Mouse (Mus musculus): ENCODE measurements around the gene Otx2.
"Not testable (repeated sequence)": the region's sequence is repeated elsewhere in the genome, so short reads cannot be mapped to it uniquely, and the experiment has no call there.

Gene Otx2

DNA sequence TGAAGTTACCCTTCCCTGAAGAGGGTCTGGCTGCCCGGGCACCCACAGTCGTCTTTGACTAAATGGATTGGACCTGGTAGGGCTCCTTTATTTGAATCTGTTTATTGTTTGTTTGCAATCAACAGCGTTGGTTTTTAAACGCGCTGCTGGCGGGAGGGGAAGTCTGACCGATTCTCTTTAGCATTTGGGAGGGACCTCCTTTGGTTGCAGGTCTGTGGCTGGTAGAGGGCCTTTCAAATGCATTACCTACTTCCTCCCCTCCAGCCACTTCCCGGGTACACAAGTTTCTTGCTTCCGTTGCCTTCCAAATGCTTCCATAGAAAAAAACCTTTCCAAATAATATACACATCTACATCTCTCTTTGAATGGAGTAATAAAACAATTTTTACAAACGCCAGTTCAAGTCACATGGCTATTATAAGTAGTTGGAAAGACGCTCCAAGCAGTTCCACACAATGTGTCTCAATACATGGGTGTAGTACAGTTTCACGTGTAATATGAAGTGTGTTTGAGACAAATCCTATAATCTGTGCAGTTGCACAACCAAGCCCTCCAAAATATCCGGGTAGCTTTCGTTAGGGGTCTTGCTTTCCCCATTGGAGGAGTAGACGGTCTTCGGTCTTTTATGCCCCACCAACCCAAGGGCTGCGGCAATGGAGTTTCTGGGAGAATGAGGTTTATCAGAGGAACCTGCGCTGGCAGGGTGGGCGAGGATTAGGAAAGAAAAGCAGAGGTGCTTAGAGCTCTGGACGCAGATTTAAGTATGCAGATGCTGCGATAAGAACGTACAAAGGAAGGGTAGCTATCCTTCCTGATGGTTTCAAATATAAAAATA, 19.7 kb downstream of the Otx2 start:
- DNase-seq = no peak

DNA sequence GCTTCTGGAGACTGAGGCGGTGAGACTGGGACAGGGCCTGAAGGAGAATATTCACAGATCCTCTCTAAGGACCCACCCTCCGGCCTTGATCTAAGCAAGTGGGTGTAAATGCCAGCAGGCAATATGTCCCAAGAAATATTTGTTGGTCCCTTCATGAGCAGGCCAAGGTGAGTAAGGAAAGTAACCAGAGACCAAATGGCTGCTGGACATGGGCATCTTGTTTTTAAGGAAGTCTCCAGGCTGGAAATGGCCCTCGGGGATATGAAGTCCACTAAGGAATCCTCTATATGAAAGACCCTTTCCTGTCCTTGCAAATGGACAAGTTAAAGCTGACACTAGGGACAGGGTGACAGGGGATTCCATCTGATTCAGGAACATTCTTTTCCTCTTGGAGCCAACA, 20.5 kb downstream of the Otx2 start:
- DNase-seq = no peak

DNA sequence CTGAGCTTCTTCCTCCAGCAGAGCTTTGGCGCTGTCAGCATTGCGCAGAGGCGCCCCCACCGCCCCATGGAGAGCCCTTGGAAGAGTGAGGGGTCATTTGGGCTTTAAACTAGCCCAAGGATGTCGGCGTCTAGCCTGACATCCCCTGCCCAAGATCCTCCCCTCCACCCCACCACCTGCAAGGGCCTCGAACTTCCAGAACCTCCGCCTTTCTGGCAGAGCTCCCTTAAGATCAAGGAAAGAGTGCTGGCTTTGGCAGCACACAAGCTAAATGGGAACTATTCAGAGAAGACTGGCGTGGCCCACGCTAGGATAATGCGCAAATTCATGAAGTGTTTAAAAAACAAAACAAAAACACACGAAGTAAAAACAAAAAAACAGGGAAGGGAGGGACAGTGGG, 21.4 kb downstream of the Otx2 start:
- no peak for DNase-seq

DNA sequence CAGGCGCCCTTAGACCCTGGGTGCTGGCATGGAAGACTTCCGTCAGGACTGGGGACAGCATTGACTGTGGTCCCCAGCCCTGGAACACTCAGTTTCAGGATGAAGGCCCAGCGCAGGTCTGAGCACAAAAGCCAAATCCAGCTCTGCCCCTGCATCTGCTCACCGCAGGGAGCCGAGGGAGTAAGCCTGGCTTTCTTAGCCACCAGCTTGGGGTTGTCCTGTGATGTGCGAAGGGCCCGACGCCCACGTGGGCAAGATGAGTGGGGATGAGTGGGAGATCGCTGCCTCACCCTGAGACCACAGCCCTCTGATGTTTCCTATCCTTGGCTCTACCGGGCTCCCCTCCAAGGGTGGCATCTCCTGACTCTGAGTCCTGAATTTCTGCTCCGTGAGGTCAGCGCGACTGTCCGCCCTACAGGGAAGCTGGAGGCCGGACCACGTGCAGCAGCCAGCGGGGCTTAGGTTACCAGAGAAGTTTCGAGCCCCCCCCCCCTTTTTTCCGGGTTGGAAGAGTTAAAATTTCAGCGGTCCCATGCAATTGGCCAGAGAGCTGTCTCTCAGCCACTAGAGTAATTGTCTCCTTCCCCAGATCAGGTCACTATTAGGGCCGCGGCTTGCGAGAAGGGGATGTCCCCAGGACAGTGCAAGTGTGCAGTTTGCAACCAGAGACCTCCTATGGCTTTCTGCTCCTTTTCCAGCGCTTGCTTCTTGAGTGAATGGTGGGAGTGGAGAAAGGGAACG, 22.0 kb downstream of the Otx2 start:
- no peak for DNase-seq

DNA sequence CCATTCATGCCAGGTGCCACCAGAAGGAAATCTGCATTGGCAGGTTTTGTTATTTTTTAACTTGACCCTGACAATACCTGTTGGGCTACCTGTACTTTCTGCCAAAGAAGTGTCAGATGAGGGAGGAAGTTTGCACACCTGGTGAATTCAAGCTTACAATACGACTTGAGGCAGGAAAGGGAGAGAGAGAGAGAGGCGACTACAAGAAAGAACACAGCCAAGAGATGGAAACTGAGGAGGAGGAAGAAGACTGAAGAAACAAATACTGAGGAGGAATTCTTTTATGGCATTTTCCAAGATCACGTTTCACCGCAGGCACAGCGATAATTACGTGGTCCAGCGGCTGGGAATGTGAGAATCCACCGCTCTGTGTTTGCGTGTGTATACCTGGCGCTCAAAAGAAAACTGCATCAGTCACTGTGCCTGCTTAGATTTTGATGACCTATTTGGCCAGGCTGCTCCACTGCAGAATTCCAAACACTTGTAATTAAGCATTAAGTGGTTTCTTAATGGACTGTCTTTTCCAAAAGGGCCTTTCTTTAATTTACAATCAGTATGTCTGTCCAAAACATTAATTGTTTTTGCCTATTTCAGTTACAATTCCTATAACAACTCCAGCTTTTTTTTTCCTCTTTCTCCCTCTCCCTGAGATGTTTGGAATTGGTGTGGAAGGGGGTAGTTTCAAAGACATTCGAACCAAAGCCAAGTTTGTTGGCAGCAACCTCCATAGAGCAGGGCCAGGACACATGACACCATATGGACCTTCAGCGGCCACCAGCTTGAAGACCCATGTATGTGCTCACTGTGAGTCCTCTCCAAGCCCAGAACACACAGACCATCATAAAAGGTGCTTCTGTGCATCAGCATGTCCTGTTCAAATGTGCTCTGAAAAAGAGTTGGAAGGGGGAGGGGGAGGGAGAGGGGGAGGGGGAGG, 31.9 kb downstream of the Otx2 start:
- DNase-seq = no peak

DNA sequence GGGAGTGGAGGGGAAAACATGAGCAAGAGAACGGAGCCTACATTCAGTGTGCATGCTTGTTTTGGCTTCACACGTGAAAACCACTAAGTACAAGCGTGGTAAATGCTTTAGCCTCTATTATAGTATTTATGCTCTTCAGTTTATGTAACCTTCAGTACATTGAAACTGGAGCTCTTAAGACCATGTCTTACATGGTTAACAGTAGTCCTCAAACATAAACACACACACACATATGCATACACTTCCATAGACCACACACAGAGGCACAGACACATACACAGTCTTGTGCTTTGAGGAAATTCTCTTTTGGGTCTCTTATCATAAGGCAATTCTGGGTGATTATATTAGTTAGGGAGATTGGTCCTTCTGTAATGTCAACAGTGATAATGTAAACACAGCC, 40.5 kb downstream of the Otx2 start:
- DNase-seq = no peak

DNA sequence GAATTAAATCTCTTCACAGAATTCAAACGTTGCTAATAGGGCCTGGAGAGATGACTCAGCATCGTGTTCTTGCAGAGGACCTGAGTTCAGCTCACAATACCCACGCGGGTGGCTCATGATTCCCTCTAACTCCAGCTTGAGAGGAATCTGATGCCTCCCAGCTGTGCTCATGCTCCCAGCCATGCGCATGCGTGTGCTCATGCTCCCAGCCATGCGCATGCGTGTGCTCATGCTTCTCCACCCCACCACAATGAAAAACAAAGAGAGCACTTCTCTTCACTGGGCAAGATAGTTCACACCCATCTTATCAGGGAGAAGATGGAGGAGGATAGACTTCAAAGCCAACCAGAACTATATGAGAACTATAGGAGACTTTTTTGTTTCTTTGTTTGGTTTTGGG, 41.3 kb downstream of the Otx2 start:
- no peak for DNase-seq

DNA sequence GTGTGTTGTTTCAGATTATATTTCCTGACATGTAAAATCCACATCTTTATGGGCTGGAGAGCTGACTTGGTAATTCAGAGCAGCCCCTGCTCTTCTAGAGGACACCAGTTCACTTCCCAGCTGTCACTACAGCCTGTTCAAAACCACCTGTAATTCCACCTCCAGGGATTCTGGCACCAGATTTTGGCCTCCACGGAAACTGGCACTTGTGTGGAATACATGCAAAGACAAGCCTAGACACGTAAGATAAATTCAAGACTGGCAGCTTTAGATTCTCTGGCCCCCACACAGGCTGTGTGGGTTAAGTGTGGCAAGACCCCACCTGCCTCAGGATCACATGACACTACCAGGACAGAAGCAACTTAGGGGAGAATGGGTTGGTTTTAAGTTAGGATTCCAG, 42.1 kb downstream of the Otx2 start:
- DNase-seq = no peak

DNA sequence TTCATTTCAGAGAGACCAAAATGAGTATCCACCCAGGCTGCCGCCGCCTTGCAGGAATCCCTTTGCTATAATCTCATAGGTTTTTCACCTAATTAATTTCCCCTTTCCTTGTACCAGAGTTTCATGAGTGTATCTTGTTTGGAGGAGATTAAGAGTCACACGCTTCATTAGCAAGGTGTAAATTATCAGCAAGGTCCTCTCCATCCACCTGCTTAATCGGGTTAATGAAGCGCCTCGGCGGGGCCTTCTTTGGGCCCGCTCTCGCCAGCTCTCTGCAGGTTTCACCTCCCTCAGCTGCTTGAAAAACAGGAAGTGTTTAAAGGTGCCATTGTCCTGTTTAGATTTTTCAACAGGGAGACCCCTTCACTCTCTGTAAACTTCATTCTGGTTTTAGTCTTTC, 44.2 kb downstream of the Otx2 start:
- DNase-seq = no peak

DNA sequence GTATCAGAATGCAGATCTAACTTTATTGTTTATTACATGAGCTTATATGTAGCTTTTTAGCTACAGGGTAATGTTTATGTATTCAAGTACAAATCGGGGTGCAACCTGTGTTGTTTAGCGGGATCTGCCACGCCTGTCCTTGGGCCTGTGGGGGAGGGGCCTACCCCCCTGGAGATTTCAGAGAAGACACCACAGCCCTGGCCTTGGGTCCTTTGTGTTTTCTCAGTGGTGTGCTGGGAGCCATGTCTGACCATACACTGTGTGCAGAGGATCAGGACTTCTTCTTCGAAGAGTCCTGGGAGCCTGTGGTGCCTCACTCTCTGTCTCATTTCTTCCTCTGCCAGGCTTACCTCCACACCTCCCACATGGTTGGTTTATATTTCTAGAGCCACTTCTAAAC, 47.3 kb downstream of the Otx2 start:
- no peak for DNase-seq

DNA sequence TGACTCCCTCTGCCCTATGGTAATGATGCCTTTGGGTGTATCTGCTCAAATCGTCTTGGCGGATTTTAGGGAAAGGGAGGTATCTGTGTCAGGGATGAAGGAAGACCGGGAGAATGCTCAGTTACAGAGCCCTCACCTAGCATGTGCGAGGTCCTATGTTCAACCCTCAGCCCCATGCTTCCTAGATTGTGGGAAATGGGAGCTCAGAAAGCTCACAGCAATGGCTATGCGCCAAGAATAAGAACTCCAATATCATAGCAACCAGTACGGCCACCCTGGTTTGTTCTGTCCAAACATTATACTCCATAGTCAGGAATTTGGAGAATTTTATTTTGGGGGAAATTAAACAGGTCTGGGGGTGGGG, 48.3 kb downstream of the Otx2 start:
- no peak for DNase-seq

DNA sequence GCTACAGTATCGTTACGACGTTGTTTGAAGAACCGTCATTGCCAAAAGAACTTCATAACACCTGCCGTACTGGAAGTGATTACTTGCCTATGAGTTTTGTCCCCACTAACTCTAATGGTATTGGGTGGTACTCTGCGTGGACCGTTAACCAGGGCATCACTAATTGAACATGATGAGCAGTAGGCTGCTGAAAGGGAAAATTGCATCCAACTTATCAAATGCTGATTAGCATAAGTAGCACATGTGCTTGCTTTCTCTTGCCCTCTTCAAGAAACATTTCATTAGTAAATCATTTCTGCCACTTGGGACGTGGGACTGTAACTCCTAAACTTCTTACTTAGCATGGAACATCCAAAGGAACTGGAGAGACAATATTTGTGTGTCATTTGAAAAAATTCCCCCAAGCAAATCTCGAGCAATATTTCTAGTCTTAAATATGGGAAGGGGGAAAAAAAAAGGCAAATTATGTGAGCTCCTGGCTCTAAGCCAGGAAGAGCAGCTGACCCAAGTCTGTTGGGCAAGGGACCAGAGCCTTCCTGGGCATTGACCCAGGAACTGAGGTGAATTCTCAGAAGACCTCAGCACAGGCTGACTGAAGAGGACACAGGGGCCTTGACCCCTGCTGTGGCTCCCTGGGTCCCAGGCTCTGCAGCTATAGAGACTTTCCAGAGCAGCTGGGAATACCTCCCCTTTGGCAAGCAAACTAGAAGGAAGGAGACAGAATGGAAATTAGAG, 48.9 kb downstream of the Otx2 start:
- DNase-seq = peak; percentile 23

DNA sequence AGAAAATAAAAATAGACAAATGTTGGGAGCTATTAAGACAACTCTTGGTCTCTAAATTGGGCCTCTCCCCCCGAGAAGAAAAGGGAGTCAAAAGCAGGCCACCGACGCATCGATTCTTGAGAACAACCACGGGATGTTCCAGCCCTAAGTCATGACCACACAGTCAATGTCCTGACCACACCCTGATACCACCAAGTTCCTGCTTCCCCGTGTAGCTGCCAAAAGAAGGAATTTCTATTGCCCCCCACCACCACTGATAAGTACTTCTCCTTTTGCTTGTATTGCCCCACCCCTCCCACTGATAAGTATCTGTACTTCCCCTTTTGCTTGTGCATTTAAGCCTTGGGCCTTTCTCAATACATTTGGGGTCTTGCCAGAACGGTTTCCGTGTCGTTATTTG, 50.9 kb downstream of the Otx2 start:
- DNase-seq = not testable (repeated sequence)

DNA sequence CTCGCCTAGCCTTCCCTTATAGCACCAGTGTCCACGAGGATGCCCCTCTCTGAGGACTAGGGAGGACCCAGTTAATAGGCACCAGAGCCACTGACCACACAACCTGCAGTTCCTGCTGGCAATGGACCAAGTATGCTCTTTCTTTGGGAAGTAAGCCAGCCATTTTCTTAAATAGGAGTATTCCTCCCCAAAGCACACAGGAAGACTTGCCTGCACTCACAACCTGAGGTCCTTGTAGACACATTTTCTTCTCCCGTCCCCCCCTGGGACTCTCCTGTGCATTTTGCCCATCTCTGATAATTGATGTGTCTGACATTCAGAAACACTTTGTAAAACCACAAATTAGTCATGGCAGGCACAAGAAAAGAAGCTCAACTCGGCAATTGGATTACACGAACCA, 57.3 kb downstream of the Otx2 start:
- no peak for DNase-seq

DNA sequence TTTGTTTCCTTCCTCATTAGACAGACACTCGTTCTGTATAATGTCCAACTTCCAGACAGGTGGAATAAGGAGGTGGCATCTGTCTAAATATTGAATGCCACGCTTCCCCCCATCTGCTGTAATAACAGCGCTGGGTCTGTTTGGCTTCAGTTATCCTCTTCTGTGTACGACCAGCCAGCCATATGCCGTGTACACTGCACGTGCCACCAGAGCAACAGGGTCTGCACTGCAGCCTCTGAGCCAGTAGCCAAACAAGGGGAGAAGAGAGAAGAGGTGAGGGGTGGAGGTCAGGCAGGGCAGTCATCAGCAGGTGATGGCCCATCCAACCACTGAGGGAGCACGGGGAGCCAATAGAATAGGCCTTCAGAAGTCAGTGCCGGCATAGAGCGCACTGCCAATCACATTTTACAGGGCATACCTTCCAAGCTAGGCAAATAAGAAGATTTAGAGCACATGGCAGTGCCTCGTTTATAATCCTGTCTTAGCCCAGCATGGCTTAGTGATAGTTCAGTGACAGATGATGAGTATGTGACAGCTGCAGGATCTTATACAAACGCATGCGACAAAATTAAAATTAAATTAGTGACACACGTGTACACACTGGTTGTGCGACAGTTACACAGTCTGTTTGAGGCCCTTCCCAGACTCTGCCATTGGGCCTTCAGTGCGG, 64.8 kb downstream of the Otx2 start:
- DNase-seq = peak; percentile 17
